Mouse (Mus musculus): ENCODE data around the gene Tmprss9. TPM values are rescaled to one million over a fixed set of nuclear protein-coding genes. Genes with fewer than 3 reads are reported as not detected.
A peak's percentile ranks its signal among the peaks of the same experiment; 100 is the strongest.

Gene Tmprss9
- total and polyA plus RNA-seq, 3 experiments: 0.04 TPM; not detected in 2

GRCm38 (mm10) chr10:80928586-80929298 lies 57.1 kb downstream of the Tmprss9 start:
- peak overlapping the region; percentile 87 for H3K4me2 ChIP-seq (ENCODE audit: insufficient read depth, low read depth, poor library complexity, severe bottlenecking)
- H3K27me3 ChIP-seq (replicated peaks): peaks cover 4% of the 10 kb centered on the region
- in situ Hi-C loops (cut with MboI; ENCODE audit: low pct_ligation_motif_present, low pct_unique_long_range_greater_than_20kb, low sequenced_read_pairs) (loop anchor here (5.0 to 10.0 kb wide), 2 partner anchors 64 to 236 kb away; partner anchors contain the start of gene Pias4), dilution Hi-C loops (cut with MboI; ENCODE audit: extremely low pct_ligation_motif_present, extremely low pct_unique_long_range_greater_than_20kb, low sequenced_read_pairs) (no loop called here)
- peak overlapping the region; percentile 89; the same call in 1 of the 2 replicates for H3K27ac ChIP-seq (ENCODE audit: insufficient read depth, low read depth)
- peaks cover 2% of the 10 kb centered on the region for H3K9me3 ChIP-seq (replicated peaks; ENCODE audit: low read length)
- H3K9ac ChIP-seq (ENCODE audit: insufficient read depth, low read depth): peak overlapping the region; percentile 39
- H3K4me3 ChIP-seq (replicated peaks in 1 of 3; ENCODE audit: low read depth in 2 of 3, low read length in 2 of 3, poor library complexity in 1 of 3): peak overlapping the region; percentile 51 to 62 (median 55)
- peak; percentile 89 for DNase-seq (ENCODE audit: extremely low read depth)
- TF ChIP-seq GABPA (IDR thresholded peaks at IDR 0.05; ENCODE audit: insufficient replicate concordance, low read depth, low read length): no peak
- peak; percentile 62; the same call in 1 of the 2 replicates for TF ChIP-seq MEF2A (IDR thresholded peaks at IDR 0.05; ENCODE audit: borderline replicate concordance, low read depth, low read length)
- no peak; the same call in 1 of the 2 replicates for TF ChIP-seq UBTF (IDR thresholded peaks at IDR 0.05; ENCODE audit: low read depth, low read length)
- no peak for TF ChIP-seq ZMIZ1 (IDR thresholded peaks at IDR 0.05; ENCODE audit: low read depth, low read length)
- TF ChIP-seq IRF4 (IDR thresholded peaks at IDR 0.05; ENCODE audit: low read depth, low read length): peak; percentile 56
- TF ChIP-seq CTCF (conservative IDR thresholded peaks at IDR 0.05 in 1 of 2, IDR thresholded peaks at IDR 0.05 in 1 of 2; ENCODE audit: low read depth in 2 of 2, low read length in 2 of 2): peak in 1 of 2 experiments; percentile 95; a peak in 2 of 4 replicates
- no peak for TF ChIP-seq TBP (conservative IDR thresholded peaks at IDR 0.05; ENCODE audit: low read depth, low read length)
- TF ChIP-seq RCOR1 (conservative IDR thresholded peaks at IDR 0.05; ENCODE audit: low read depth, low read length): peak; percentile 36; the same call in 1 of the 2 replicates
- TF ChIP-seq ZC3H11A (IDR thresholded peaks at IDR 0.05; ENCODE audit: low read depth, low read length): peak; percentile 90
- no peak; the same call in 1 of the 2 replicates for TF ChIP-seq CHD2 (IDR thresholded peaks at IDR 0.05; ENCODE audit: low read length)
- no peak for TF ChIP-seq JUN (IDR thresholded peaks at IDR 0.05; ENCODE audit: insufficient read depth, low read depth, low read length)
- no peak for TF ChIP-seq MAFK (IDR thresholded peaks at IDR 0.05; ENCODE audit: insufficient replicate concordance, low read length)
- peak; percentile 97 for TF ChIP-seq ZNF384 (IDR thresholded peaks at IDR 0.05; ENCODE audit: low read depth, low read length)
- TF ChIP-seq EP300 (IDR thresholded peaks at IDR 0.05; ENCODE audit: low read length): no peak; the same call in 1 of the 2 replicates
- peak; percentile 44 for TF ChIP-seq HCFC1 (IDR thresholded peaks at IDR 0.05; ENCODE audit: low read depth, low read length)
- no peak for TF ChIP-seq PAX5 (IDR thresholded peaks at IDR 0.05; ENCODE audit: low read length)
- peak; percentile 98 for TF ChIP-seq MAZ (IDR thresholded peaks at IDR 0.05; ENCODE audit: low read depth, low read length)
- no peak for TF ChIP-seq E2F4 (IDR thresholded peaks at IDR 0.05; ENCODE audit: insufficient replicate concordance, low read depth, low read length)
- TF ChIP-seq USF1 (IDR thresholded peaks at IDR 0.05; ENCODE audit: low read depth, low read length): no peak
- TF ChIP-seq SIN3A (IDR thresholded peaks at IDR 0.05; ENCODE audit: low read length): no peak; the same call in none of the 2 replicates
- peak; percentile 23 for TF ChIP-seq ETS1 (conservative IDR thresholded peaks at IDR 0.05; ENCODE audit: low read depth, low read length)
- TF ChIP-seq TCF12 (IDR thresholded peaks at IDR 0.05; ENCODE audit: low read depth, low read length): 0 out of 2 replicates have a peak, but pooled peaks have one; percentile 52
- no peak for TF ChIP-seq ZKSCAN1 (IDR thresholded peaks at IDR 0.05; ENCODE audit: borderline replicate concordance, low read depth, low read length)
- TF ChIP-seq JUND (conservative IDR thresholded peaks at IDR 0.05; ENCODE audit: low read depth, low read length): no peak
- no peak for TF ChIP-seq MXI1 (IDR thresholded peaks at IDR 0.05; ENCODE audit: low read depth, low read length)
- peak; percentile 98 for TF ChIP-seq SMC3 (IDR thresholded peaks at IDR 0.05; ENCODE audit: low read depth, low read length)
- TF ChIP-seq MYC (IDR thresholded peaks at IDR 0.05; ENCODE audit: low read depth, low read length): peak; percentile 44; the same call in 1 of the 2 replicates
- TF ChIP-seq ELF1 (IDR thresholded peaks at IDR 0.05; ENCODE audit: low read depth, low read length): peak; percentile 87
- TF ChIP-seq RAD21 (IDR thresholded peaks at IDR 0.05; ENCODE audit: low read depth, low read length): peak; percentile 92
- TF ChIP-seq KAT2A (IDR thresholded peaks at IDR 0.05; ENCODE audit: insufficient replicate concordance, low read length): no peak
- TF ChIP-seq NRF1 (IDR thresholded peaks at IDR 0.05; ENCODE audit: low read depth, low read length): 0 out of 2 replicates have a peak, but pooled peaks have one; percentile 18
- TF ChIP-seq USF2 (conservative IDR thresholded peaks at IDR 0.05; ENCODE audit: low read depth, low read length): no peak
- TF ChIP-seq MAX (IDR thresholded peaks at IDR 0.05; ENCODE audit: low read length): peak; percentile 38
- peak; percentile 99 for TF ChIP-seq BHLHE40 (IDR thresholded peaks at IDR 0.05; ENCODE audit: low read depth, low read length)
- no peak for TF ChIP-seq CHD1 (IDR thresholded peaks at IDR 0.05; ENCODE audit: low read depth, low read length)
- TF ChIP-seq NELFE (IDR thresholded peaks at IDR 0.05; ENCODE audit: low read depth, low read length): peak; percentile 64; the same call in 1 of the 2 replicates
- TF ChIP-seq POLR2AphosphoS2 (IDR thresholded peaks at IDR 0.05; ENCODE audit: low read depth, low read length): no peak
- no peak; the same call in 1 of the 2 replicates for TF ChIP-seq POLR2A (IDR thresholded peaks at IDR 0.05; ENCODE audit: low read depth, low read length)
- peaks cover 3 to 14% of the 10 kb centered on the region in 2 experiments for H3K36me3 ChIP-seq (replicated peaks in 1 of 2; ENCODE audit: control insufficient read depth in 1 of 2, insufficient read depth in 1 of 2, low read length in 1 of 2)
- peaks cover 9% of the 10 kb centered on the region for H3K79me2 ChIP-seq (replicated peaks; ENCODE audit: control insufficient read depth, extremely low read depth, insufficient read depth, poor library complexity, severe bottlenecking)
- H3K4me1 ChIP-seq (ENCODE audit: control insufficient read depth in 1 of 2, insufficient read depth in 2 of 2): peaks cover 11 to 44% of the 10 kb centered on the region in 2 experiments

Data from CH12.LX (cell line).